Mouse (Mus musculus) ES-E14 (cell line): ENCODE measurements around the gene Gm47985.

Experiments
- HCFC1 ChIP-seq: IDR thresholded peaks from 2 replicates; pipeline ENCODE4 v1.6.1; 2012; ENCODE audit warnings: low read length, inconsistent platforms, borderline replicate concordance; ENCODE audit not compliant: insufficient read depth
- ZNF384 ChIP-seq: IDR thresholded peaks from 2 replicates; pipeline ENCODE4 v1.6.1; 2012; ENCODE audit warnings: low read depth, low read length, inconsistent platforms

- TF ChIP-seq ZNF384 (no peak), HCFC1 (no peak)
Measured at GRCm38 (mm10) chr1:151147801-151148200, 34.5 kb upstream of the Gm47985 start.
